Mouse (Mus musculus) heart, postnatal 0 days (tissue): Measurements from ENCODE around the gene Naa60.

Experiments
- CTCF ChIP-seq: IDR thresholded peaks from 2 replicates; pipeline ENCODE4 v1.5.1; 2016; ENCODE audit warnings: antibody characterized with exemption, control low read depth, low read depth
- EP300 ChIP-seq: IDR thresholded peaks from 2 replicates; pipeline ENCODE4 v1.6.1; 2016; ENCODE audit warnings: antibody characterized with exemption, low read depth

DNA sequence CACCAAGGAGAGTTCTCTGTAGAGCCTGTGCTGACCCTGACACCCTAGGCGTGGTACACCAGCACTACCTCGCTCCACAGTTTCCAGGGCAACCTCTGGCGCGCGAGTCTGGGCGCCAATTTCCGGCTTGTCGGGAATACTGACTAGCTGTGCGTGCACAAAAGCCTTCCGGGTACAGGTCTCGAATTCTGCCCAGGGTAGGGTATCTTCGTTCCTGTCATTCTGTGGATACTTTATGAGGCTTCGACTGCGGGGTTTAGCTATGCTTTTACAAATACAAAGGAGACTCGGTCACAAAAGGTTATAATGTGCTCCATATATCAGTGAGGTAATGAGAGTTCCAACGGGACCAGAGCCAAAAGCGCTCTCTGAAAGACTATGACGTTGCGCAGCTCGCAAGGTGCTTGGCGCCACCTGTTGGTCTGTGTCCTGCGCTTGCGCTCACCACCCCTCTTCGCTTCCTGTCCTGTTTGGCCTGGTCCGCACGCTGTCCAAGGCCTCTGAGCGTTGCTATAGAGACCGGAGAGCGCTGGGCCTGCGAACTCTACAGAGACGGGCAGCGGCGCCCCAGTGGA lies 36.4 kb downstream of the Naa60 start, which contains the start of the genes 1700037C18Rik and Cluap1:
- TF ChIP-seq CTCF: peak; percentile 67
- TF ChIP-seq EP300: no peak
